8 mouse cellular contexts compared by ENCODE assay signal in genomic region chr1:172489585-172490250, GRCm38 (mm10). TPM values are rescaled to one million over a fixed set of nuclear protein-coding genes. Genes with fewer than 3 reads are reported as not detected.
DNase-seq lines count a peak whose midpoint lies in the region; ATAC-seq and TF ChIP-seq lines count a peak whose summit lies in the region.

No protein-coding gene starts in this region.

- no peaks in the 10 kb centered on the region for H3K27me3 ChIP-seq in kidney, embryonic 16.5 days (ENCODE audit: insufficient read depth, low read length)
- no peaks in the 10 kb centered on the region for H3K27me3 ChIP-seq in forebrain, embryonic 12.5 days
- H3K27me3 ChIP-seq in intestine, postnatal 0 days (replicated peaks; ENCODE audit: control insufficient read depth, insufficient read depth, low read length), result no peaks in the 10 kb centered on the region
- no peaks in the 10 kb centered on the region for H3K27me3 ChIP-seq in neural tube, embryonic 12.5 days (replicated peaks)

- no peak overlapping the region for H3K9ac ChIP-seq in kidney, embryonic 16.5 days (replicated peaks; ENCODE audit: low read length)
- H3K9ac ChIP-seq in forebrain, embryonic 12.5 days, result no peak overlapping the region
- no peak overlapping the region for H3K9ac ChIP-seq in intestine, postnatal 0 days (ENCODE audit: low read depth, low read length)
- no peak overlapping the region for H3K9ac ChIP-seq in neural tube, embryonic 12.5 days

- no peaks in the 10 kb centered on the region for H3K9me3 ChIP-seq in kidney, embryonic 16.5 days (ENCODE audit: low read length)
- H3K9me3 ChIP-seq in forebrain, embryonic 12.5 days, result no peaks in the 10 kb centered on the region
- H3K9me3 ChIP-seq in intestine, postnatal 0 days (ENCODE audit: control insufficient read depth), result no peaks in the 10 kb centered on the region
- no peaks in the 10 kb centered on the region for H3K9me3 ChIP-seq in neural tube, embryonic 12.5 days

- H3K27ac ChIP-seq in kidney, embryonic 16.5 days (ENCODE audit: low read length), result no peak overlapping the region
- no peak overlapping the region for H3K27ac ChIP-seq in forebrain, embryonic 12.5 days
- H3K27ac ChIP-seq in intestine, postnatal 0 days (ENCODE audit: low read depth, low read length), result peak overlapping the region; percentile 22; the same call in 1 of the 2 replicates
- H3K27ac ChIP-seq in neural tube, embryonic 12.5 days, result no peak overlapping the region

- DNase-seq in kidney, postnatal 36 days, result no peak
- no peak for DNase-seq in natural killer cell, adult 2 months (ENCODE audit: low spot score in 2 of 2)
- no peak for DNase-seq in kidney, postnatal 25 days
- no peak for DNase-seq in layer of hippocampus, postnatal 14 days (ENCODE audit: low spot score in 2 of 2)

- no peak for TF ChIP-seq CTCF in intestine, postnatal 0 days (IDR thresholded peaks at IDR 0.05; ENCODE audit: low read depth)

- 54% methylated on average over 12 of the region's 12 CpGs for WGBS in kidney, embryonic 16.5 days
- 59% methylated on average over 12 of the region's 12 CpGs for WGBS in forebrain, embryonic 12.5 days
- WGBS in intestine, postnatal 0 days, result 38% methylated on average over 12 of the region's 12 CpGs
- WGBS in neural tube, embryonic 12.5 days, result 61% methylated on average over 12 of the region's 12 CpGs

- H3K36me3 ChIP-seq in kidney, embryonic 16.5 days (ENCODE audit: insufficient read depth, low read length), result peaks cover 21% of the 10 kb centered on the region
- H3K36me3 ChIP-seq in forebrain, embryonic 12.5 days (replicated peaks), result peaks cover 65% of the 10 kb centered on the region
- H3K36me3 ChIP-seq in intestine, postnatal 0 days (ENCODE audit: control insufficient read depth, insufficient read depth), result peaks cover 42% of the 10 kb centered on the region
- H3K36me3 ChIP-seq in neural tube, embryonic 12.5 days, result peaks cover 55% of the 10 kb centered on the region

- peaks cover 14% of the 10 kb centered on the region for H3K4me1 ChIP-seq in kidney, embryonic 16.5 days (ENCODE audit: insufficient read depth, low read length)
- H3K4me1 ChIP-seq in forebrain, embryonic 12.5 days, result peaks cover 48% of the 10 kb centered on the region
- 0 out of 2 replicates have a peak, but pooled peaks cover 3% of the 10 kb centered on the region for H3K4me1 ChIP-seq in intestine, postnatal 0 days (replicated peaks; ENCODE audit: control insufficient read depth, insufficient read depth, low read length)
- peaks cover 43% of the 10 kb centered on the region for H3K4me1 ChIP-seq in neural tube, embryonic 12.5 days

- H3K4me2 ChIP-seq in kidney, embryonic 16.5 days (replicated peaks; ENCODE audit: low read depth, low read length), result peak overlapping the region; percentile 44
- H3K4me2 ChIP-seq in forebrain, embryonic 12.5 days, result peak overlapping the region; percentile 26
- H3K4me2 ChIP-seq in intestine, postnatal 0 days (replicated peaks; ENCODE audit: low read depth), result peak overlapping the region; percentile 54
- peak overlapping the region; percentile 48 for H3K4me2 ChIP-seq in neural tube, embryonic 12.5 days (replicated peaks)

- peak; percentile 43; the same call in 1 of the 2 replicates for ATAC-seq in kidney, embryonic 16.5 days (ENCODE audit: low FRiP score, low TSS enrichment)
- ATAC-seq in forebrain, embryonic 12.5 days (ENCODE audit: low FRiP score), result peak; percentile 33; the same call in 1 of the 2 replicates
- peak; percentile 23; the same call in 1 of the 2 replicates for ATAC-seq in intestine, postnatal 0 days
- peak; percentile 30 for ATAC-seq in neural tube, embryonic 12.5 days (ENCODE audit: low FRiP score, low read depth)

- H3K4me3 ChIP-seq in kidney, embryonic 16.5 days (ENCODE audit: low read length), result no peak overlapping the region
- H3K4me3 ChIP-seq in forebrain, embryonic 12.5 days (replicated peaks), result no peak overlapping the region
- no peak overlapping the region for H3K4me3 ChIP-seq in intestine, postnatal 0 days (ENCODE audit: low read depth, low read length)
- H3K4me3 ChIP-seq in neural tube, embryonic 12.5 days, result no peak overlapping the region

RNA-seq across cellular contexts. Expression of gene Igsf9, which starts 8.1 kb away (rescaled TPM):
- polyA plus RNA-seq in kidney, embryonic 16.5 days (2015; fragmentation: Nextera tagmentation; extraction: Ambion mirVana), result 45.7 and 58.1 TPM in 2 replicates
- 102 TPM in 2 replicates for polyA plus RNA-seq in forebrain, embryonic 12.5 days (2016; fragmentation: Nextera tagmentation; extraction: Ambion mirVana)
- 73.4 and 93.7 TPM in 2 replicates for polyA plus RNA-seq in intestine, postnatal 0 days (2015; fragmentation: Nextera tagmentation; extraction: Ambion mirVana)
- 83.5 and 84.1 TPM in 2 replicates for polyA plus RNA-seq in neural tube, embryonic 12.5 days (2016; fragmentation: Nextera tagmentation; extraction: Ambion mirVana)
- total RNA-seq in layer of hippocampus, postnatal 14 days (2021), result 1 to 10 TPM; 7.2 to 8.9 TPM

RNA-seq across cellular contexts. Expression of gene Tagln2, which starts 10.1 kb away (rescaled TPM):
- polyA plus RNA-seq in kidney, embryonic 16.5 days (2015; fragmentation: Nextera tagmentation; extraction: Ambion mirVana), result 280 and 282 TPM in 2 replicates
- 40.0 and 45.7 TPM in 2 replicates for polyA plus RNA-seq in forebrain, embryonic 12.5 days (2016; fragmentation: Nextera tagmentation; extraction: Ambion mirVana)
- 339 and 374 TPM in 2 replicates for polyA plus RNA-seq in intestine, postnatal 0 days (2015; fragmentation: Nextera tagmentation; extraction: Ambion mirVana)
- polyA plus RNA-seq in neural tube, embryonic 12.5 days (2016; fragmentation: Nextera tagmentation; extraction: Ambion mirVana), result 105 and 131 TPM in 2 replicates
- 10 to 100 TPM; 14.1 to 15.6 TPM for total RNA-seq in layer of hippocampus, postnatal 14 days (2021)

RNA-seq across cellular contexts. Expression of gene Slamf9, which starts 14.6 kb away (rescaled TPM):
- polyA plus RNA-seq in kidney, embryonic 16.5 days (2015; fragmentation: Nextera tagmentation; extraction: Ambion mirVana), result 1.0 and 1.7 TPM in 2 replicates
- 0.15 TPM in 1 of 2 replicates, not detected in the other for polyA plus RNA-seq in forebrain, embryonic 12.5 days (2016; fragmentation: Nextera tagmentation; extraction: Ambion mirVana)
- polyA plus RNA-seq in intestine, postnatal 0 days (2015; fragmentation: Nextera tagmentation; extraction: Ambion mirVana), result 1.8 and 2.1 TPM in 2 replicates
- 0.19 TPM in 1 of 2 replicates, not detected in the other for polyA plus RNA-seq in neural tube, embryonic 12.5 days (2016; fragmentation: Nextera tagmentation; extraction: Ambion mirVana)
- not detected for total RNA-seq in layer of hippocampus, postnatal 14 days (2021)

RNA-seq across cellular contexts. Expression of gene Cfap45, which starts 30.9 kb away (rescaled TPM):
- 1.9 and 2.5 TPM in 2 replicates for polyA plus RNA-seq in kidney, embryonic 16.5 days (2015; fragmentation: Nextera tagmentation; extraction: Ambion mirVana)
- 1.2 and 2.6 TPM in 2 replicates for polyA plus RNA-seq in forebrain, embryonic 12.5 days (2016; fragmentation: Nextera tagmentation; extraction: Ambion mirVana)
- 0.77 and 1.3 TPM in 2 replicates for polyA plus RNA-seq in intestine, postnatal 0 days (2015; fragmentation: Nextera tagmentation; extraction: Ambion mirVana)
- 2.3 and 2.5 TPM in 2 replicates for polyA plus RNA-seq in neural tube, embryonic 12.5 days (2016; fragmentation: Nextera tagmentation; extraction: Ambion mirVana)
- 1 to 10 TPM; 2.7 to 4.4 TPM for total RNA-seq in layer of hippocampus, postnatal 14 days (2021)
